Mouse (Mus musculus) spleen, adult 2 months (tissue): ENCODE data around the gene Myzap.

Source experiments
- CTCF ChIP-seq: fragments of 200-500 bp; IDR thresholded peaks from 2 replicates; pipeline ENCODE4 v1.5.1; 2011; ENCODE audit warnings: mild to moderate bottlenecking, inconsistent platforms; ENCODE audit not compliant: insufficient read depth, insufficient read length, insufficient replicate concordance; ENCODE audit errors: extremely low read depth
- POLR2A ChIP-seq: fragments of 200-500 bp; IDR thresholded peaks from 2 replicates; pipeline ENCODE4 v1.6.1; 2011; ENCODE audit warnings: low read depth, low read length, inconsistent platforms

GRCm38 (mm10) chr9:71628921-71629320 is 36.8 kb upstream of the Myzap start:
- no peak for TF ChIP-seq CTCF
- TF ChIP-seq POLR2A: no peak
